Mouse (Mus musculus): ENCODE results near the gene Gm5431.

DNA sequence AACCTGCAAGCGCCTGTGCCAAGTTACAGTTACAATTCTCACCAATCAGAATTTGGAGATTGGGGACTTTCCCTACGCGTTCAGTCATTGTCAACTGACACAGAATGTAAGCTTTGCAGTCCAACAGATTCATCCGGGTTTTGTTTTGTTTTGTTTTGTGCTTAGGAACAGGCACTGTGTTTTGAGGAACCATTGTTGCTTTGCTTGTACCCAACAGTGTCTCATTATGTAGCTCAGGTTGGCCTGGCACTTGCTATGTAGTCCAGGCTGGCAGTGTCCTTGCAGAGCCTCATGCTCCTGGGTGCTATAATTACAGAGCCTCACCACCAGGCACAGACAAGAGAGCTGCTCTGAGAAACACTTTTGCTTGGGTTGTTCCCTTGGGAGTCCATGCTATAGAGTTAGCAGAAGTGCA is 59.6 kb downstream of the Gm5431 start:
- no peak for TF ChIP-seq CTCF (conservative IDR thresholded peaks at IDR 0.05; ENCODE audit: insufficient read depth, insufficient read length, low read depth, low read length)
- no peak for TF ChIP-seq POLR2A (IDR thresholded peaks at IDR 0.05; ENCODE audit: low read depth, low read length)
